Mouse (Mus musculus) gastrocnemius, postnatal 14 days (tissue): Measurements from ENCODE around the gene Sync. TPM values are rescaled to one million over a fixed set of nuclear protein-coding genes. Genes with fewer than 3 reads are reported as not detected.
A peak's percentile ranks its signal among the peaks of the same experiment; 100 is the strongest.

Source experiments
- DNase-seq: peaks from one replicate; pipeline ENCODE4 v3.0.0; 2021; ENCODE audit warnings: mixed read lengths
- intact Hi-C: fragments of 180-260 bp; cut with DNase I; formaldehyde crosslinking; loops from one replicate; pipeline ENCODE4 v1.15.1; 2025; ENCODE audit warnings: low total_unique reads
- microRNA-seq, 2 experiments: library from miRNA; unstranded; fragments of <30 nt; microRNA quantifications; one replicate each; pipeline ENCODE4 v1.2.0; 2021
- total RNA-seq, 2 experiments: library from RNA; stranded (reverse); gene quantifications; 2 replicates each; pipeline ENCODE4 v1.2.3; 2021

The Sync gene
- total RNA-seq, 2 experiments from 2014 or later = 50.0 to 63.6 TPM

GRCm38 (mm10) chr4:129350644-129351043, 63.2 kb downstream of the Sync start:
- peak; percentile 76 for DNase-seq
- intact Hi-C loops = loop anchor here (2.0 kb wide), 1 partner anchor 106 kb away; no protein-coding TSS in a partner anchor

GRCm38 (mm10) chr4:129351111-129351510, 63.7 kb downstream of the Sync start:
- intact Hi-C loops = loop anchor here (2.0 kb wide), 1 partner anchor 106 kb away; no protein-coding TSS in a partner anchor
- no peak for DNase-seq

- no peak for DNase-seq
- intact Hi-C loops = no loop called here
Measured at GRCm38 (mm10) chr4:129353176-129353575, 65.8 kb downstream of the Sync start.

- intact Hi-C loops = loop anchor here (2.0 kb wide), 1 partner anchor 51 kb away; no protein-coding TSS in a partner anchor
- DNase-seq = no peak
Measured at GRCm38 (mm10) chr4:129354236-129354635, 66.8 kb downstream of the Sync start.

DNA sequence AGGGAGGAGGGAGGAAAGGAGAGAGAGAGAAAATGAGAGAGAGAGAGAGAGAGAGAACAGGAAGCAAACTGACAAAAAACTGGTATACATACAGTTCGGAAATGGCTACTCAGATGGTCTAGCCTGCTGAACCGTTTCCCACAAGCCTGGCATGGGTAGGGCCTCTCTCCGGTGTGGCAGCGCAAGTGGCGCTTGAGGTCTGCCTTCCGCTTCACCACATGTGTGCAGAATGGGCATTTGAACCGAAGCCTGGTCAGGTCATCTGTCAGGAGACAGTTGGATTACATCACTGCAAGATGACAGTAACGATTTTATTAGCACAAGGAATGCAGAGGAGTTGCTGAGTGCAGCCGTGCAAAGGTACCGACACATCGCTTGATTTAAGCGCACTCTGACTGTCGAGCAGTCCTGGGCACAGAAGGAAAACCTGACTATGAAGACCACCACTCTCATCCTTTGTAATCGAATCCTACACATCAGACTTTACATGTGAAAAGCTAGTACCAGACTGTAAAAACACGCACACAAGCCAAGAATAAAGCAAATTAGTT, 70.3 kb downstream of the Sync start:
- intact Hi-C loops = no loop called here
- no peak for DNase-seq

Small RNA genes lying within 50 kb of the gene (microRNA-seq; reads per million reads assigned to microRNA genes)
- 0 reads per million in 2 experiments for gene Gm22994

Other genes with a start within 250 kb of the Sync start
- gene Rnf19b, start 229.3 kb upstream of the Sync start, total RNA-seq = 10 to 100 TPM; 13.6 to 15.5 TPM
- not detected for gene Tmem54, start 182.1 kb upstream of the Sync start, total RNA-seq
- gene Hpca, start 165.6 kb upstream of the Sync start, total RNA-seq = under 1 TPM in 1 of 2 experiments, not detected in 1; 0.24 TPM
- 10 to 100 TPM; 28.4 to 53.2 TPM for gene Fndc5, start 150.6 kb upstream of the Sync start, total RNA-seq
- gene S100pbp, start 97.9 kb upstream of the Sync start, total RNA-seq = 1 to 10 TPM; 5.2 to 7.1 TPM
- 10 to 100 TPM; 38.6 to 38.9 TPM for gene Yars, start 97.9 kb upstream of the Sync start, total RNA-seq
- 1 to 10 TPM; 2.3 to 2.5 TPM for gene C77080, start 26.2 kb upstream of the Sync start, total RNA-seq
- gene Rbbp4, start 47.8 kb downstream of the Sync start, total RNA-seq = 10 to 100 TPM; 66.0 to 67.2 TPM
- 10 to 100 TPM; 24.0 to 25.1 TPM for gene Zbtb8os, start 48.1 kb downstream of the Sync start, total RNA-seq
- 1 to 10 TPM; 2.4 to 2.9 TPM for gene Zbtb8a, start 90.5 kb downstream of the Sync start, total RNA-seq
- gene Zbtb8b, start 153.2 kb downstream of the Sync start, total RNA-seq = not detected
- 10 to 100 TPM; 22.2 to 32.6 TPM for gene Bsdc1, start 174.0 kb downstream of the Sync start, total RNA-seq
- gene Tssk3, start 203.4 kb downstream of the Sync start, total RNA-seq = not detected
- gene Fam229a, start 203.6 kb downstream of the Sync start, total RNA-seq = not detected
- gene Marcksl1, start 226.0 kb downstream of the Sync start, total RNA-seq = 10 to 100 TPM in 1 of 2 experiments, 1 to 10 TPM in 1; 9.2 to 14.4 TPM